In the genomic region with DNA sequence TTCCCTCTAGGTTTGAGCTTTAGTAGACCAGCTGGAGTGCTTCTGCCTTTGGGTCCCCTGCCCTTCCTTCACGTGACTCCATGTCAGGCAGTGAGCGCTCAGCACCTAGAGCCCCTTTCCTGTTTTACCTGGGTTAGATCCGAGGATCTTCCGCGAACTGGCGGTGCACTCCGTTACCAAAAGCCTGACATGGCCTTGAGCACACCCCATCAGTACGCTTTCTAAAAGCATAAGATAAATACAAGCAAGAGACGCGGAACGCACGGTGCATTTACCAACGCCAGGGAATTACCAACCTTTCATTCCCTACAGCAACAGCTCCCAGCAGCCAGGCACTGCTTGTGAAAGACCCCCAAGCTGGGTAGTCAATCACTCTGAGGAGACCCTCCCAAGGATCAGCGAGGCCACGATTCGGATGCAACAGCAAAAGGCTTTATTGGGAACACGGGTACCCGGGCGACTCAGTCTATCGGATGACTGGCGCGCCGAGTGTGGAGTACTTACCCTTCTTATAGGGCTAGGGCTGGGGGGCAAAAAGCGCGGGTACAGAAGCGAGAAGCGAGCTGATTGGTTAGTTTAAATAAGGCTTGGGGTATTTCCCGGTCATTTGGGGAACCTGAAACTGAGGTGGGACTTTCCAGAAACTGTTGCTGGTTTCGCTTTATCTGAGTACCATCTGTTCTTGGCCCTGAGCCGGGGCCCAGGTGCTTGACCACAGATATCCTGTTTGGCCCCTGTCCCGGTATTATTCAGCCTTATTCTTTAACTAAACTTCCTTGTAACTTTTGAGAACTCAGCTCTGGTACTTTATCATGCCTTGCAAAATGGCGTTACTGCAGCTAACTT, we compare ENCODE assay signal across 8 mouse cellular contexts. TPM values are rescaled to one million over a fixed set of nuclear protein-coding genes. Genes with fewer than 3 reads are reported as not detected.
DNase-seq lines count a peak whose midpoint lies in the region; ATAC-seq and TF ChIP-seq lines count a peak whose summit lies in the region.
"Not testable (repeated sequence)": the region's sequence is repeated elsewhere in the genome, so short reads cannot be mapped to it uniquely, and the experiment has no call there.
"Had no signal": no experiment of that assay in that cellular context is flagged by ENCODE, and none has a peak within 500 bp of the region (broad histone marks: within the 10 kb centered on the region; RNA-seq: fewer than 3 reads in every experiment).

No protein-coding gene starts in this region.

- H3K4me3 ChIP-seq in embryonic facial prominence, embryonic 13.5 days, result peak overlapping the region; percentile 90
- H3K4me3 ChIP-seq in heart, adult 2 months, result peak overlapping the region; percentile 78
- H3K4me3 ChIP-seq in intestine, embryonic 14.5 days (ENCODE audit: low read depth, low read length), result peak overlapping the region; percentile 87
- H3K4me3 ChIP-seq in liver, adult 2 months (ENCODE audit: insufficient read depth, low read depth, low read length), result peak overlapping the region; percentile 85
- peak overlapping the region; percentile 87 for H3K4me3 ChIP-seq in midbrain, embryonic 11.5 days (ENCODE audit: low read depth, low read length)
- H3K4me3 ChIP-seq in small intestine, adult 2 months (ENCODE audit: low read depth, low read length), result peak overlapping the region; percentile 84

- peak overlapping the region; percentile 99 for H3K27ac ChIP-seq in embryonic facial prominence, embryonic 13.5 days
- H3K27ac ChIP-seq in heart, adult 2 months, result peak overlapping the region; percentile 100
- H3K27ac ChIP-seq in intestine, embryonic 14.5 days (ENCODE audit: low read depth), result peak overlapping the region; percentile 92
- H3K27ac ChIP-seq in liver, adult 2 months (replicated peaks; ENCODE audit: insufficient read depth, low read depth, low read length), result peak overlapping the region; percentile 96; the same call in 1 of the 2 replicates
- peak overlapping the region; percentile 91 for H3K27ac ChIP-seq in midbrain, embryonic 11.5 days (ENCODE audit: low read depth, low read length)
- H3K27ac ChIP-seq in small intestine, adult 2 months (ENCODE audit: insufficient read depth, low read depth, low read length), result peak overlapping the region; percentile 99

- H3K4me1 ChIP-seq in embryonic facial prominence, embryonic 13.5 days, result peaks cover 33% of the 10 kb centered on the region
- peaks cover 10% of the 10 kb centered on the region for H3K4me1 ChIP-seq in heart, adult 2 months (ENCODE audit: control insufficient read depth, insufficient read depth, low read length)
- H3K4me1 ChIP-seq in intestine, embryonic 14.5 days (replicated peaks; ENCODE audit: control insufficient read depth, insufficient read depth, low read length), result peaks cover 29% of the 10 kb centered on the region
- peaks cover 12% of the 10 kb centered on the region for H3K4me1 ChIP-seq in liver, adult 2 months (ENCODE audit: control insufficient read depth, insufficient read depth, low read length)
- H3K4me1 ChIP-seq in midbrain, embryonic 11.5 days (ENCODE audit: control insufficient read depth, insufficient read depth, low read length), result peaks cover 25% of the 10 kb centered on the region
- peaks cover 13% of the 10 kb centered on the region for H3K4me1 ChIP-seq in small intestine, adult 2 months (ENCODE audit: control insufficient read depth, insufficient read depth, insufficient read length, low read length)

- DNase-seq in T-cell, adult 2 months (ENCODE audit: low spot score), result peak; percentile 50
- peak in 1 of 2 experiments; percentile 29 for DNase-seq in heart, adult 2 months
- peak; percentile 75 for DNase-seq in intestine, embryonic 14.5 days (ENCODE audit: low spot score)
- DNase-seq in liver, adult 2 months (ENCODE audit: extremely low read depth, low read depth, low spot score), result not testable (repeated sequence)
- DNase-seq in midbrain, embryonic 11.5 days (ENCODE audit: low spot score, missing footprints), result peak; percentile 89

- H3K27me3 ChIP-seq in embryonic facial prominence, embryonic 13.5 days; heart, adult 2 months (ENCODE audit: control insufficient read depth, insufficient read depth, low read length); intestine, embryonic 14.5 days (replicated peaks; ENCODE audit: control insufficient read depth, insufficient read depth, low read length); liver, adult 2 months (ENCODE audit: control insufficient read depth, insufficient read depth, low read length); midbrain, embryonic 11.5 days (ENCODE audit: control insufficient read depth, insufficient read depth, low read length); small intestine, adult 2 months (ENCODE audit: control insufficient read depth, insufficient read depth, low read length): not testable (repeated sequence)

- TF ChIP-seq CTCF in heart, adult 2 months (IDR thresholded peaks at IDR 0.05); liver, adult 2 months (IDR thresholded peaks at IDR 0.05; ENCODE audit: low read depth, low read length); small intestine, adult 2 months (IDR thresholded peaks at IDR 0.05; ENCODE audit: extremely low read depth, insufficient read length, insufficient replicate concordance, low read depth, low read length): not testable (repeated sequence)

- TF ChIP-seq POLR2A in heart, adult 2 months (IDR thresholded peaks at IDR 0.05; ENCODE audit: insufficient read depth, low read depth, low read length); liver, adult 2 months (IDR thresholded peaks at IDR 0.05; ENCODE audit: extremely low read depth, insufficient read depth, low read length); small intestine, adult 2 months (IDR thresholded peaks at IDR 0.05; ENCODE audit: low read depth, low read length): not testable (repeated sequence)

- not testable (repeated sequence) for ATAC-seq in embryonic facial prominence, embryonic 13.5 days (ENCODE audit: insufficient number of reproducible peaks, insufficient read depth, low FRiP score, low TSS enrichment, low read depth); intestine, embryonic 14.5 days (replicated peaks; ENCODE audit: low FRiP score, low TSS enrichment, low read depth); midbrain, embryonic 11.5 days (ENCODE audit: low FRiP score)

- not testable (repeated sequence) for H3K79me2 ChIP-seq in heart, adult 2 months (replicated peaks; ENCODE audit: control insufficient read depth, insufficient read depth, low read length); liver, adult 2 months (ENCODE audit: control insufficient read depth, insufficient read depth, low read length)

- 24% methylated on average over 30 of the region's 32 CpGs for WGBS in embryonic facial prominence, embryonic 13.5 days
- WGBS in heart, adult 2 months, result 8% methylated on average over 30 of the region's 32 CpGs
- 16% methylated on average over 29 of the region's 32 CpGs for WGBS in intestine, embryonic 14.5 days
- WGBS in liver, adult 2 months, result 2% methylated on average over 30 of the region's 32 CpGs
- WGBS in midbrain, embryonic 11.5 days, result 28% methylated on average over 29 of the region's 32 CpGs
- 3% methylated on average over 30 of the region's 32 CpGs for WGBS in small intestine, adult 2 months

- intact Hi-C loops in heart, adult 2 months (cut with DNase I), result loop anchor here (2.0 to 5.0 kb wide), 2 partner anchors 19 to 242 kb away; a partner anchor contains a TSS

- H3K9me3 ChIP-seq in embryonic facial prominence, embryonic 13.5 days; intestine, embryonic 14.5 days (ENCODE audit: control insufficient read depth, low read length); midbrain, embryonic 11.5 days (ENCODE audit: control insufficient read depth, low read length): not testable (repeated sequence)

- TF ChIP-seq EP300 in heart, adult 2 months (IDR thresholded peaks at IDR 0.05; ENCODE audit: insufficient read depth, low read depth, low read length), result not testable (repeated sequence)

- peaks cover 45% of the 10 kb centered on the region for H3K36me3 ChIP-seq in embryonic facial prominence, embryonic 13.5 days
- not testable (repeated sequence) for H3K36me3 ChIP-seq in heart, adult 2 months (ENCODE audit: control insufficient read depth, insufficient read depth, low read length); liver, adult 2 months (ENCODE audit: control insufficient read depth, insufficient read depth, low read length)
- H3K36me3 ChIP-seq in intestine, embryonic 14.5 days (ENCODE audit: control insufficient read depth, insufficient read depth, low read length), result peaks cover 25% of the 10 kb centered on the region
- peaks cover 11% of the 10 kb centered on the region for H3K36me3 ChIP-seq in midbrain, embryonic 11.5 days (ENCODE audit: control insufficient read depth, insufficient read depth, low read length)
- H3K36me3 ChIP-seq in small intestine, adult 2 months (ENCODE audit: control insufficient read depth, insufficient read depth, low read length), result peaks cover 13% of the 10 kb centered on the region

- peak overlapping the region; percentile 99 for H3K4me2 ChIP-seq in embryonic facial prominence, embryonic 13.5 days
- peak overlapping the region; percentile 90 for H3K4me2 ChIP-seq in intestine, embryonic 14.5 days (ENCODE audit: low read length)
- peak overlapping the region; percentile 97 for H3K4me2 ChIP-seq in midbrain, embryonic 11.5 days

- peak overlapping the region; percentile 98 for H3K9ac ChIP-seq in embryonic facial prominence, embryonic 13.5 days
- peak overlapping the region; percentile 85 for H3K9ac ChIP-seq in heart, adult 2 months (ENCODE audit: low read depth, low read length)
- peak overlapping the region; percentile 92 for H3K9ac ChIP-seq in intestine, embryonic 14.5 days (ENCODE audit: low read length)
- peak overlapping the region; percentile 99 for H3K9ac ChIP-seq in liver, adult 2 months (ENCODE audit: low read depth, low read length)
- H3K9ac ChIP-seq in midbrain, embryonic 11.5 days (ENCODE audit: low read length), result peak overlapping the region; percentile 96

RNA-seq across cellular contexts. Expression of a gene that starts 0.7 kb away (rescaled TPM):
- 102 and 112 TPM in 2 replicates for polyA plus RNA-seq in embryonic facial prominence, embryonic 13.5 days (2015; fragmentation: Nextera tagmentation; extraction: Ambion mirVana)
- 10 to 100 TPM; 27.0 to 28.5 TPM for total RNA-seq in heart, adult 2 months (2021)
- 32.7 and 39.2 TPM in 2 replicates for polyA plus RNA-seq in heart, adult 2 months (2012; rRNA removed)
- polyA plus RNA-seq in intestine, embryonic 14.5 days (2014; fragmentation: Nextera tagmentation; extraction: Ambion mirVana), result 119 and 133 TPM in 2 replicates
- 11.8 and 27.5 TPM in 2 replicates for total RNA-seq in liver, adult 2 months (2014; rRNA removed)
- polyA plus RNA-seq in liver, adult 2 months (2012; rRNA removed), result 39.8 and 52.7 TPM in 2 replicates
- 76.1 and 81.2 TPM in 2 replicates for polyA plus RNA-seq in midbrain, embryonic 11.5 days (2014; fragmentation: Nextera tagmentation; extraction: Ambion mirVana)
- polyA plus RNA-seq in small intestine, adult 2 months (2012; rRNA removed), result 123 and 182 TPM in 2 replicates

RNA-seq across cellular contexts. Expression of a gene that starts 16.3 kb away (rescaled TPM):
- polyA plus RNA-seq in embryonic facial prominence, embryonic 13.5 days (2015; fragmentation: Nextera tagmentation; extraction: Ambion mirVana), result 0.33 and 0.38 TPM in 2 replicates
- total RNA-seq in heart, adult 2 months (2021), result 10 to 100 TPM; 10.0 to 10.9 TPM
- polyA plus RNA-seq in heart, adult 2 months (2012; rRNA removed), result 7.5 and 10.2 TPM in 2 replicates
- polyA plus RNA-seq in intestine, embryonic 14.5 days (2014; fragmentation: Nextera tagmentation; extraction: Ambion mirVana), result 0.19 and 0.26 TPM in 2 replicates
- total RNA-seq in liver, adult 2 months (2014; rRNA removed), result 0.07 and 0.09 TPM in 2 replicates
- 0.16 and 0.27 TPM in 2 replicates for polyA plus RNA-seq in liver, adult 2 months (2012; rRNA removed)
- 0.07 TPM in 1 of 2 replicates, not detected in the other for polyA plus RNA-seq in midbrain, embryonic 11.5 days (2014; fragmentation: Nextera tagmentation; extraction: Ambion mirVana)
- 0.82 and 1.2 TPM in 2 replicates for polyA plus RNA-seq in small intestine, adult 2 months (2012; rRNA removed)

RNA-seq across cellular contexts. Expression of a gene that starts 18.4 kb away (rescaled TPM):
- 190 and 227 TPM in 2 replicates for polyA plus RNA-seq in embryonic facial prominence, embryonic 13.5 days (2015; fragmentation: Nextera tagmentation; extraction: Ambion mirVana)
- total RNA-seq in heart, adult 2 months (2021), result 10 to 100 TPM; 17.3 to 21.3 TPM
- polyA plus RNA-seq in heart, adult 2 months (2012; rRNA removed), result 50.7 and 58.0 TPM in 2 replicates
- 216 and 228 TPM in 2 replicates for polyA plus RNA-seq in intestine, embryonic 14.5 days (2014; fragmentation: Nextera tagmentation; extraction: Ambion mirVana)
- total RNA-seq in liver, adult 2 months (2014; rRNA removed), result 7.9 and 11.1 TPM in 2 replicates
- polyA plus RNA-seq in liver, adult 2 months (2012; rRNA removed), result 55.1 and 63.0 TPM in 2 replicates
- polyA plus RNA-seq in midbrain, embryonic 11.5 days (2014; fragmentation: Nextera tagmentation; extraction: Ambion mirVana), result 213 and 234 TPM in 2 replicates
- 51.7 and 82.1 TPM in 2 replicates for polyA plus RNA-seq in small intestine, adult 2 months (2012; rRNA removed)

RNA-seq across cellular contexts. Expression of a gene that starts 27.6 kb away (rescaled TPM):
- polyA plus RNA-seq in embryonic facial prominence, embryonic 13.5 days (2015; fragmentation: Nextera tagmentation; extraction: Ambion mirVana), result 0.77 and 0.85 TPM in 2 replicates
- 10 to 100 TPM in 1 of 2 experiments, 1 to 10 TPM in 1; 8.3 to 10.9 TPM for total RNA-seq in heart, adult 2 months (2021)
- polyA plus RNA-seq in heart, adult 2 months (2012; rRNA removed), result 3.6 and 6.6 TPM in 2 replicates
- 0.53 and 1.2 TPM in 2 replicates for polyA plus RNA-seq in intestine, embryonic 14.5 days (2014; fragmentation: Nextera tagmentation; extraction: Ambion mirVana)
- 0.18 TPM in 1 of 2 replicates, not detected in the other for total RNA-seq in liver, adult 2 months (2014; rRNA removed)
- polyA plus RNA-seq in liver, adult 2 months (2012; rRNA removed), result 0.05 TPM in 1 of 2 replicates, not detected in the other
- polyA plus RNA-seq in midbrain, embryonic 11.5 days (2014; fragmentation: Nextera tagmentation; extraction: Ambion mirVana), result 1.4 and 2.0 TPM in 2 replicates
- 0.06 and 0.14 TPM in 2 replicates for polyA plus RNA-seq in small intestine, adult 2 months (2012; rRNA removed)

RNA-seq across cellular contexts. Expression of a gene that starts 27.7 kb away (rescaled TPM):
- 14.2 and 19.5 TPM in 2 replicates for polyA plus RNA-seq in embryonic facial prominence, embryonic 13.5 days (2015; fragmentation: Nextera tagmentation; extraction: Ambion mirVana)
- total RNA-seq in heart, adult 2 months (2021), result not detected
- 0.20 and 0.67 TPM in 2 replicates for polyA plus RNA-seq in heart, adult 2 months (2012; rRNA removed)
- polyA plus RNA-seq in intestine, embryonic 14.5 days (2014; fragmentation: Nextera tagmentation; extraction: Ambion mirVana), result 20.7 and 21.5 TPM in 2 replicates
- 0.54 TPM in 1 of 2 replicates, not detected in the other for total RNA-seq in liver, adult 2 months (2014; rRNA removed)
- 0.66 TPM in 1 of 2 replicates, not detected in the other for polyA plus RNA-seq in liver, adult 2 months (2012; rRNA removed)
- polyA plus RNA-seq in midbrain, embryonic 11.5 days (2014; fragmentation: Nextera tagmentation; extraction: Ambion mirVana), result 5.3 and 7.3 TPM in 2 replicates
- 0.87 and 1.0 TPM in 2 replicates for polyA plus RNA-seq in small intestine, adult 2 months (2012; rRNA removed)
- total RNA-seq: heart, adult 8-10 months had no signal
